Mouse (Mus musculus) CH12.LX (cell line): ENCODE data around the gene Rab6a.

Experiments
- MAX ChIP-seq: IDR thresholded peaks from 2 replicates; pipeline ENCODE4 v1.6.1; 2011; ENCODE audit warnings: low read length, improper control_type of control experiment
- PAX5 ChIP-seq: IDR thresholded peaks from 2 replicates; pipeline ENCODE4 v1.6.1; 2012; ENCODE audit warnings: low read length, inconsistent platforms, mixed read lengths
- POLR2AphosphoS2 ChIP-seq: IDR thresholded peaks from 2 replicates; pipeline ENCODE4 v1.6.1; 2011; ENCODE audit warnings: low read depth, low read length, improper control_type of control experiment
- USF2 ChIP-seq: conservative IDR thresholded peaks from 2 replicates; pipeline ENCODE4 v1.6.1; 2011; ENCODE audit warnings: low read depth, low read length, improper control_type of control experiment
- ZKSCAN1 ChIP-seq: IDR thresholded peaks from 2 replicates; pipeline ENCODE4 v1.6.1; 2012; ENCODE audit warnings: low read depth, inconsistent platforms, low read length, improper control_type of control experiment, borderline replicate concordance

GRCm38 (mm10) chr7:100681132-100681531, 73.9 kb downstream of the Rab6a start:
- TF ChIP-seq POLR2AphosphoS2, result no peak
- no peak for TF ChIP-seq MAX
- TF ChIP-seq PAX5, result no peak
- TF ChIP-seq USF2, result no peak
- TF ChIP-seq ZKSCAN1, result no peak
